Mouse (Mus musculus) heart, postnatal 0 days (tissue): ENCODE measurements around the gene Wnt3a. TPM values are rescaled to one million over a fixed set of nuclear protein-coding genes. Genes with fewer than 3 reads are reported as not detected.

Experiments used
- ATAC-seq: fragments of 200-750 bp; cut with Nextera tagmentation; 2 replicates; pipeline ENCODE4 v1.8.0; 2017; ENCODE audit warnings: low read depth, moderate number of reproducible peaks, moderate library complexity; ENCODE audit not compliant: insufficient read depth
- DNase-seq: peaks from one replicate; pipeline ENCODE4 v3.0.0-alpha.2; 2016; ENCODE audit warnings: low spot score
- H3K27ac ChIP-seq: fragments of 300-500 bp; sonication (generic); 2 replicates; pipeline ENCODE4 v1.5.1; 2014; ENCODE audit warnings: low read depth, mild to moderate bottlenecking
- H3K27me3 ChIP-seq: fragments of 300-500 bp; sonication (generic); 2 replicates; pipeline ENCODE4 v1.6.1; 2014; ENCODE audit warnings: low read length, mixed read lengths; ENCODE audit not compliant: control insufficient read depth, insufficient read depth
- H3K36me3 ChIP-seq: fragments of 300-500 bp; sonication (generic); replicated peaks from 2 replicates; pipeline ENCODE4 v1.6.1; 2014; ENCODE audit warnings: low read length, mixed read lengths; ENCODE audit not compliant: control insufficient read depth, insufficient read depth
- H3K4me1 ChIP-seq: fragments of 300-500 bp; sonication (generic); 2 replicates; pipeline ENCODE4 v1.6.1; 2014; ENCODE audit warnings: antibody characterized with exemption; ENCODE audit not compliant: control insufficient read depth, insufficient read depth
- H3K4me2 ChIP-seq: fragments of 300-500 bp; sonication (generic); 2 replicates; pipeline ENCODE4 v1.6.1; 2014; ENCODE audit warnings: low read depth, mild to moderate bottlenecking, low read length, moderate library complexity
- H3K4me3 ChIP-seq: fragments of 300-500 bp; sonication (generic); 2 replicates; pipeline ENCODE4 v1.5.1; 2014; ENCODE audit warnings: low read depth, low read length
- H3K9ac ChIP-seq: fragments of 300-500 bp; sonication (generic); replicated peaks from 2 replicates; pipeline ENCODE4 v1.6.1; 2014; ENCODE audit warnings: low read depth, low read length, mixed read lengths
- H3K9me3 ChIP-seq: fragments of 300-500 bp; sonication (generic); replicated peaks from 2 replicates; pipeline ENCODE4 v1.6.1; 2016; ENCODE audit warnings: low read length; ENCODE audit not compliant: control insufficient read depth
- CTCF ChIP-seq: IDR thresholded peaks from 2 replicates; pipeline ENCODE4 v1.5.1; 2016; ENCODE audit warnings: antibody characterized with exemption, control low read depth, low read depth
- EP300 ChIP-seq: IDR thresholded peaks from 2 replicates; pipeline ENCODE4 v1.6.1; 2016; ENCODE audit warnings: antibody characterized with exemption, low read depth
- WGBS: fragments of 180-500 bp; shearing (Covaris S2); extraction: QIAGEN DNeasy Blood & Tissue Kit; methylation state at CpG from one replicate; pipeline ENCODE4 v1.1.7; 2014; 5-methylcytosine and 5-hydroxymethylcytosine counted together
- polyA plus RNA-seq: library from polyadenylated mRNA; unstranded; fragments of >200 nt; fragmentation: Nextera tagmentation; extraction: Ambion mirVana; gene quantifications from 2 replicates; pipeline ENCODE4 v1.2.1, GENCODE M21; 2015
- total RNA-seq: library from RNA; depleted of rRNA; stranded (reverse); fragments of >200 nt; gene quantifications from 2 replicates; pipeline ENCODE4 v1.2.3, GENCODE M21; 2014; ENCODE audit warnings: low replicate concordance

Wnt3a gene
- total and polyA plus RNA-seq, 2 experiments from 2014 or later = not detected

DNA sequence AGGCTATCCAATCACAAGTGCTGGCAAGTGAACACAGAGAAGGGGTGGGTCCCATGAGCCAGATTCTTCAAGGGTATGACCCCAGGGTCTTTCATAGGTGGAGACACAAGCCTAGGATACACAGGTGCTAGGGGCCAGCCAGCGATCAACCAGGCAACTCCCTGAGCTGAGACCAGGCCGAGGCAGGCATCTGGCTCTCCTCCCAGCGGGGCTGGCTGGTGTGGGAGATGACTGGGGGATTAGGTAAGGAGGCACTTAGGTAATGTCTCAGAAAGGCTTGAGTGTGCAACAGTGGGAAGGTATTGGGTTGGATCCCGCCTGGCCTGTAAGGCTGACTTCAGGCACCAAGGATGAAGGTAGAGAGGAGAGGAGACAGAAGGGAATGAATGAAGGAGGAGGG lies 44.6 kb upstream of the Wnt3a start:
- TF ChIP-seq EP300 = no peak
- DNase-seq (no peak), ATAC-seq (no peak)
- H3K9me3 ChIP-seq = no peaks in the 10 kb centered on the region
- WGBS = 52% methylated on average over 4 of the region's 4 CpGs
- H3K27me3 ChIP-seq = no peaks in the 10 kb centered on the region
- no peak overlapping the region for H3K4me3 ChIP-seq
- H3K4me1 ChIP-seq = peaks cover 23% of the 10 kb centered on the region
- no peak overlapping the region for H3K4me2 ChIP-seq
- H3K36me3 ChIP-seq = no peaks in the 10 kb centered on the region
- H3K9ac ChIP-seq = no peak overlapping the region
- no peak overlapping the region for H3K27ac ChIP-seq

DNA sequence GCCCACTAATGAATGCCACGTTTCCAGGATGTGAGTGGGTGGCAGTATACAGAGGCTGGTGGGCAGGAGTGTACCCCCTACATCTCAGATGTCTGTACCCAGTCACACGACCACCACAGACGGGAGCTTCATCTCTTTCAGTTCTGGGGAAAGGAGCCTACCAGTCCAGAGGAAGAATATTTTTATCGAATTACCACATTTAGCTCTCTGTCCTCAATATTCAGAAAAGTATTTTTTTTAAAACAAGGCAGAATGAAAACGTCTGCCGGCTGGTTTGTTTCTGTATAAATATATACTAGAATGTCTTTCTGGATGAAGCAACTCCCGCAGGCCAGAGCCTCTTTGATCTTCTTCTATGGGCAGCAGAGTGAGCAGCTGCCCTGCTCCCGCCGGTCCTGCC lies 42.4 kb upstream of the Wnt3a start:
- no peak overlapping the region for H3K4me2 ChIP-seq
- no peak overlapping the region for H3K4me3 ChIP-seq
- no peaks in the 10 kb centered on the region for H3K27me3 ChIP-seq
- DNase-seq = no peak
- no peak overlapping the region for H3K27ac ChIP-seq
- H3K9ac ChIP-seq = no peak overlapping the region
- 66% methylated on average over 9 of the region's 9 CpGs for WGBS
- H3K36me3 ChIP-seq = no peaks in the 10 kb centered on the region
- TF ChIP-seq EP300 (no peak), CTCF (no peak)
- H3K4me1 ChIP-seq = peaks cover 16% of the 10 kb centered on the region
- H3K9me3 ChIP-seq = no peaks in the 10 kb centered on the region
- no peak for ATAC-seq

DNA sequence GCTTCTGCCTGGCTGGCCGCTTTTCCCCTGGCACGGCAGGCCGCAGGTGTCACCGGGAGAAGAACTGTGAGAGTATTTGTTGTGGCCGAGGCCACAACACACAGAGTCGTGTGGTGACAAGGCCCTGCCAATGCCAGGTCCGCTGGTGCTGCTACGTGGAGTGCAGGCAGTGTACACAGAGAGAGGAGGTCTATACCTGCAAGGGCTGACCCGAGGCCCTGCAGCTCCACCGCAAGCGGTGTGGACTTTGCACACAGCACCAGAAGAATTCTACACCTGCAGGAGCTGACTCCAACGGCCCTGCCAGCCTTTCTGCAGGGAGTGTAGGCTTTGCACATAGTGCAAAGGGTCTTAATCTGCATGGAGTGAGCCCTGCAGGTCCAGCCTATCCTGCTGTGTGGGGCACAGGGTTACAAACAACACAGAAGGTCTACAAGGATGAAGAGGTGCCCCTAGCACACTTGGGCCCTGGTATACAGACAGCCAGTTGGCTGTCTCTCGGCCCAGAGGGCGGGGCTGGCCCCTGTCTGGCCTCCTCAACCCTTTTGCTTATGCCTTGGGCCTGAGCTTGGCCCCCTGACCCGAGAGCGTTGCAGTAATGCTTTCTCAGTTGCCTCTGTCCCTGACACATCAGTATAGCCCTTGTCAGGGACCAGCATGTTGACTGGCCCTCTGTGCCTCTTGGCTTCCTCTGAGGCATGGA lies 40.8 kb upstream of the Wnt3a start:
- no peak for ATAC-seq

DNA sequence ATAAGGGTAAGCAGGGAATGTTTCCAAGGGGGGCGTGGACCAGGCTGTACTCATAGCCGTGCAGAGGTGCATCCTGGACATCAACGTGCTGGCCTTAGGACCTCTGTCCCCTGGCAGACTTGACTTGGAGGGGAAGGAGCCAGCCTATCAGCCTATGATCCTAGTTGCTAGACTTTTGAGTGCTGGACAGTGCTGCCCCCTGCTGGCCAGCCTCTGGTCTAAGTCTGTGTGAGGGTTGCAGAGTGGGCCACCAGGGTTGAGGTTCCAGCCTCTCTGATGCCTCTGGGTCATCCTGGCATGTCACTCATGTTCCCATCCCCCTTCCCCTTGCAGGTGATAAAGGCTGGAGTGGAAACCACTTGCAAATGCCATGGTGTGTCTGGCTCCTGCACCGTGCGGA lies 40.0 kb upstream of the Wnt3a start:
- Histone ChIP-seq H3K4me1 (no peaks in the 10 kb centered on the region), H3K36me3 (no peaks in the 10 kb centered on the region), H3K4me2 (no peak overlapping the region), H3K4me3 (no peak overlapping the region), H3K27ac (no peak overlapping the region), H3K27me3 (no peaks in the 10 kb centered on the region), H3K9ac (no peak overlapping the region), H3K9me3 (no peaks in the 10 kb centered on the region)
- no peak for TF ChIP-seq EP300
- TF ChIP-seq CTCF = peak; percentile 66
- ATAC-seq = peak; percentile 40; the same call in 1 of the 2 replicates
- peak; percentile 31 for DNase-seq
- 38% methylated on average over 5 of the region's 5 CpGs for WGBS

More for the DNA sequence above, 40.8 kb upstream of the Wnt3a start:
- Histone ChIP-seq H3K4me2 (no peak overlapping the region), H3K9ac (no peak overlapping the region), H3K27ac (no peak overlapping the region), H3K4me3 (no peak overlapping the region), H3K27me3 (no peaks in the 10 kb centered on the region), H3K36me3 (no peaks in the 10 kb centered on the region), H3K9me3 (no peaks in the 10 kb centered on the region), H3K4me1 (0 out of 2 replicates have a peak, but pooled peaks cover 6% of the 10 kb centered on the region)
- DNase-seq = no peak
- TF ChIP-seq CTCF (no peak), EP300 (no peak)
- 82% methylated on average over 16 of the region's 16 CpGs for whole genome bisulfite sequencing

DNA sequence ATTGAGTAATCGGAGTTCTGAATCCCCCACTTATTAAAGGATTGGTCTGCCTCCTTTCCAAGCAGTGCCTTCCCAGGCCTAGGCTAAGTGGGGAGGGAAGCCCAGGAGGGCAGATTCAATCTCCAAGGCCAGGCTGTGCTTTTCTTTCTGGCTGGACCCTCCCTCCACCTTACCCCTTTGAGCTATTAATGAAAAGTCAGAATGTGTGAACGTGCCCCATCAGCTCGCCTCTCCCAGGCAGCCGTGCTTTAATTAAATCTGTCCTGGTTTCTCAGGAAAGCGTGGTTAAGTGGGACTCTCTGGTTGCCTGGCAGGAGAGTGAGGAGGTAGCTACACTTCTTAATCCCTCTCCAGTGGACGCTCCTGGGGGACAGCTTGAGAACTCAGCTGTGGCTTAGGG lies 39.1 kb upstream of the Wnt3a start:
- no peaks in the 10 kb centered on the region for H3K36me3 ChIP-seq
- H3K4me3 ChIP-seq = no peak overlapping the region
- 64% methylated on average over 6 of the region's 6 CpGs for WGBS
- H3K4me2 ChIP-seq = no peak overlapping the region
- H3K27me3 ChIP-seq = no peaks in the 10 kb centered on the region
- no peak overlapping the region for H3K9ac ChIP-seq
- no peaks in the 10 kb centered on the region for H3K4me1 ChIP-seq
- no peaks in the 10 kb centered on the region for H3K9me3 ChIP-seq
- ATAC-seq = no peak
- no peak overlapping the region for H3K27ac ChIP-seq
- TF ChIP-seq EP300 (no peak), CTCF (no peak)
- DNase-seq = no peak

DNA sequence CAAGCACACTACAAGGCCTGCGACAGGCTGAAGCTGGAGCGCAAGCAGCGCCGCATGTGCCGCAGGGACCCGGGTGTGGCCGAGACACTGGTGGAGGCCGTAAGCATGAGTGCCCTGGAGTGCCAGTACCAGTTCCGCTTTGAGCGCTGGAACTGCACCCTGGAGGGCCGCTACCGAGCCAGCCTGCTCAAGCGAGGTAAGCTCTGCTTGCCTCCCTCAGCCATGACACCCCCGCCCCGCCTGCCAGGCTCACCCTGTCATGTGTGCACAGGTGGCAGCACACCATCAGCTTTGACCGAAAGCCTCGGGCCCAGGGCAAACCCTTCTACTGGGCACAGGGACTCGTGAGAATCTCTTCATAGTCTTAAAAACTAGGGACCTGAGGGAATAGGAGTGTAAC lies 37.1 kb upstream of the Wnt3a start:
- no peak for ATAC-seq
- no peaks in the 10 kb centered on the region for H3K9me3 ChIP-seq
- WGBS = 85% methylated on average over 18 of the region's 18 CpGs
- DNase-seq = no peak
- no peaks in the 10 kb centered on the region for H3K36me3 ChIP-seq
- no peak overlapping the region for H3K4me2 ChIP-seq
- no peaks in the 10 kb centered on the region for H3K4me1 ChIP-seq
- H3K27ac ChIP-seq = no peak overlapping the region
- no peaks in the 10 kb centered on the region for H3K27me3 ChIP-seq
- no peak overlapping the region for H3K9ac ChIP-seq
- TF ChIP-seq EP300 = no peak
- TF ChIP-seq CTCF = no peak
- H3K4me3 ChIP-seq = no peak overlapping the region
